Mouse (Mus musculus): ENCODE data around the gene Taldo1.

- no peak for TF ChIP-seq CTCF (IDR thresholded peaks at IDR 0.05; ENCODE audit: insufficient read depth, low read depth, low read length)
- no peak for TF ChIP-seq POLR2A (IDR thresholded peaks at IDR 0.05; ENCODE audit: insufficient read depth, low read depth, low read length)
Measured at GRCm38 (mm10) chr7:141433517-141434400, 41.8 kb downstream of the Taldo1 start.
